Mouse (Mus musculus): ENCODE data around the gene Srrm2. TPM values are rescaled to one million over a fixed set of nuclear protein-coding genes. Genes with fewer than 3 reads are reported as not detected.
A peak's percentile ranks its signal among the peaks of the same experiment; 100 is the strongest.

Gene Srrm2
- total and polyA plus RNA-seq, 2 experiments from 2014 or later = 147 to 384 TPM

DNA sequence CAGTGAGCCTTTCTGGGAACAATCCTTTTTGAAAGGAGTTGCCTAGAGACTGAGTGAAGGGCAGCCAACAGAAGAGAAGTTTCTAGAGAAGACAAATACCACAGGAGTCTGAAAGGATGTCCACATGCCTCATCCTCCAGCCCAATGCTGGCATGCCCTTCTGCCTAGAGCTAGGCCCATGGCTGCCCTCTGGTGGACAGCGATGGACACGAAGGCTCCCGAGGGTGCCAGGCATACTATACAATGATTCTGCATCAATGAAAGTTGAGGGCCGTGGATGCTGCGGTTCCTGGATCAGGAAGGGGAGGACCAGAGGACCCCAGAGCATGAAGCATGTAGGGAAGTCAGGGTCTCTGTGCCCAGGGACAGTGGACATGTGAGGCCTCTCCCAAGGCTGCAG is 63.0 kb downstream of the Srrm2 start:
- H3K9ac ChIP-seq = no peak overlapping the region
- WGBS = 28% methylated on average over 5 of the region's 5 CpGs
- no peak overlapping the region for H3K27ac ChIP-seq (ENCODE audit: low read depth, low read length)
- H3K27me3 ChIP-seq (ENCODE audit: insufficient read depth, low read length) = no peaks in the 10 kb centered on the region
- no peaks in the 10 kb centered on the region for H3K9me3 ChIP-seq (ENCODE audit: low read length)
- H3K4me2 ChIP-seq (ENCODE audit: low read depth) = no peak overlapping the region
- no peak for ATAC-seq
- H3K4me3 ChIP-seq (ENCODE audit: low read depth, low read length) = no peak overlapping the region
- H3K4me1 ChIP-seq (ENCODE audit: insufficient read depth) = no peaks in the 10 kb centered on the region
- DNase-seq = peak; percentile 32
- H3K36me3 ChIP-seq (ENCODE audit: insufficient read depth) = no peaks in the 10 kb centered on the region
- TF ChIP-seq CTCF (IDR thresholded peaks at IDR 0.05; ENCODE audit: low read depth) = peak; percentile 57

DNA sequence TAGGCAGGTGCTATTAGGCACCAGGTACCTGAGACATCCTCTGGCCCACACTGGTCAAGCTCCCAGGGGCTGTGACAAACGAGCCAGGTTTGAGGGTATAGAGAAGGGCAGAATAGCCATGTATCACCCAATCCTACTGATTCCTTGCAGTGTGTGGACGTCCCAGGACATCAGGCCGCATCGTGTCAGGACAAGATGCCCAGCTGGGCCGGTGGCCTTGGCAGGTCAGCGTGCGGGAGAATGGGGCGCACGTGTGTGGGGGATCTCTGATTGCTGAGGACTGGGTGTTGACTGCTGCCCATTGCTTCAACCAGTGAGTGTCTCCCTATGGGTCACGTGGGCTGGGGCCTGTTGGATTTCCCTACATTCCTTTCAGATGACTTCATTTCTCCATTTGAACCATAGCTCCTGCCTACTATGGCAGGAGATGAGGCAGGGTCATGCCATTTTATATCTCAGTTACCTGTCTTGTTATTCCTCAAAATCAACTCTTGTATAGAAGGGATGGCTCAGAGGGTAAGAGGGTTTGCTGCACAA is 64.0 kb downstream of the Srrm2 start:
- no peak for TF ChIP-seq CTCF (IDR thresholded peaks at IDR 0.05; ENCODE audit: low read depth)
- Histone ChIP-seq H3K4me3 (ENCODE audit: low read depth, low read length) (no peak overlapping the region), H3K9me3 (ENCODE audit: low read length) (no peaks in the 10 kb centered on the region), H3K9ac (no peak overlapping the region), H3K4me2 (ENCODE audit: low read depth) (no peak overlapping the region), H3K36me3 (ENCODE audit: insufficient read depth) (no peaks in the 10 kb centered on the region), H3K27me3 (ENCODE audit: insufficient read depth, low read length) (no peaks in the 10 kb centered on the region), H3K4me1 (ENCODE audit: insufficient read depth) (no peaks in the 10 kb centered on the region), H3K27ac (ENCODE audit: low read depth, low read length) (no peak overlapping the region)
- 88% methylated on average over 10 of the region's 10 CpGs for WGBS
- no peak for ATAC-seq
- no peak for DNase-seq

DNA sequence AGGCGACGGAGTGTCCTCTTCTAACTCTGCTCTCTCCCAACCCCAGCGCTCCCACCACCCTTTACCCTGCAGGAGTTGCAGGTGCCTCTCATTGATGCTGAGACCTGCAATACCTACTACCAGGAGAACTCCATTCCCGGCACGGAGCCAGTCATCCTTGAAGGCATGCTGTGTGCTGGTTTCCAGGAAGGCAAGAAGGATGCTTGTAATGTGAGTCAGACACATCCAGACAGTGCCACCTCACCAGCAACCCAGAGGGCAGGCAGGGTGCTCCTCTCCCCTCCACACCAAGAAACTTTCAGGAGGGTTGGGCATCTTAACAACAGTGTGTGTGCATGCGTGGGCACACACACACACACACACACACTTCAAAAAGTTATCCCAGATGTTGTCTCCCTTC is 66.9 kb downstream of the Srrm2 start:
- ATAC-seq = no peak
- no peaks in the 10 kb centered on the region for H3K27me3 ChIP-seq (ENCODE audit: insufficient read depth, low read length)
- no peak overlapping the region for H3K4me3 ChIP-seq (ENCODE audit: low read depth, low read length)
- no peak overlapping the region for H3K27ac ChIP-seq (ENCODE audit: low read depth, low read length)
- H3K9me3 ChIP-seq (ENCODE audit: low read length) = no peaks in the 10 kb centered on the region
- DNase-seq = no peak
- H3K4me2 ChIP-seq (ENCODE audit: low read depth) = no peak overlapping the region
- H3K36me3 ChIP-seq (ENCODE audit: insufficient read depth) = no peaks in the 10 kb centered on the region
- no peaks in the 10 kb centered on the region for H3K4me1 ChIP-seq (ENCODE audit: insufficient read depth)
- TF ChIP-seq CTCF (IDR thresholded peaks at IDR 0.05; ENCODE audit: low read depth) = no peak
- WGBS = 84% methylated on average over 6 of the region's 6 CpGs
- no peak overlapping the region for H3K9ac ChIP-seq

- H3K4me1 ChIP-seq (ENCODE audit: insufficient read depth) = no peaks in the 10 kb centered on the region
- 88% methylated on average over 2 of the region's 2 CpGs for WGBS
- TF ChIP-seq CTCF (IDR thresholded peaks at IDR 0.05; ENCODE audit: low read depth) = no peak
Measured at GRCm38 (mm10) chr17:23857913-23858312, 67.6 kb downstream of the Srrm2 start.

DNA sequence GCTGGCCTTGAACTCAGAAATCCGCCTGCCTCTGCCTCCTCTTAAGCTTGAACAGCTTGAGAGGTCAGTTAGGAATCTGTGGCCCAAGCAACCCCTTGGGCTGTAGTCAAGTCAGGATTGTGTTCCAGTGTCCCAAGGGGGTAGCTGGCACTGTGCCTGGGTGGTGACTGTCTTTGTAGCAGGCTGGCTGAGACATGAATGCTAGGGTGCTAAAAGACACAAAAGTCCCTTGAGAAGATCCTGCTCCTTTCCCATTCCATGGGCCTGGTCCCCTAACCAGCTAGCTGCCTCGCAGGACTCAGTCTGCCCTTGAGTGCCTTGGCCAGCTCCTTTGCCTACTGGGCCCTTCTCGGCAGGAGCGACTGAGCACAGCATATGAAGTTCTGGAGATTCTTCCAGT is 72.6 kb downstream of the Srrm2 start:
- H3K9me3 ChIP-seq (ENCODE audit: low read length) = 0 out of 2 replicates have a peak, but pooled peaks cover 2% of the 10 kb centered on the region
- ATAC-seq (no peak), DNase-seq (no peak)
- no peak overlapping the region for H3K27ac ChIP-seq (ENCODE audit: low read depth, low read length)
- H3K4me1 ChIP-seq (ENCODE audit: insufficient read depth) = no peaks in the 10 kb centered on the region
- no peak overlapping the region for H3K4me3 ChIP-seq (ENCODE audit: low read depth, low read length)
- H3K27me3 ChIP-seq (ENCODE audit: insufficient read depth, low read length) = no peaks in the 10 kb centered on the region
- 91% methylated on average over 4 of the region's 4 CpGs for WGBS
- H3K36me3 ChIP-seq (ENCODE audit: insufficient read depth) = no peaks in the 10 kb centered on the region
- no peak overlapping the region for H3K4me2 ChIP-seq (ENCODE audit: low read depth)
- no peak for TF ChIP-seq CTCF (IDR thresholded peaks at IDR 0.05; ENCODE audit: low read depth)
- H3K9ac ChIP-seq = no peak overlapping the region

More at GRCm38 (mm10) chr17:23857913-23858312, 67.6 kb downstream of the Srrm2 start:
- no peaks in the 10 kb centered on the region for H3K9me3 ChIP-seq (ENCODE audit: low read length)
- no peak overlapping the region for H3K4me2 ChIP-seq (ENCODE audit: low read depth)
- no peak overlapping the region for H3K27ac ChIP-seq (ENCODE audit: low read depth, low read length)
- DNase-seq (no peak), ATAC-seq (no peak)
- H3K36me3 ChIP-seq (ENCODE audit: insufficient read depth) = no peaks in the 10 kb centered on the region
- no peaks in the 10 kb centered on the region for H3K27me3 ChIP-seq (ENCODE audit: insufficient read depth, low read length)
- no peak overlapping the region for H3K4me3 ChIP-seq (ENCODE audit: low read depth, low read length)
- H3K9ac ChIP-seq = no peak overlapping the region

DNA sequence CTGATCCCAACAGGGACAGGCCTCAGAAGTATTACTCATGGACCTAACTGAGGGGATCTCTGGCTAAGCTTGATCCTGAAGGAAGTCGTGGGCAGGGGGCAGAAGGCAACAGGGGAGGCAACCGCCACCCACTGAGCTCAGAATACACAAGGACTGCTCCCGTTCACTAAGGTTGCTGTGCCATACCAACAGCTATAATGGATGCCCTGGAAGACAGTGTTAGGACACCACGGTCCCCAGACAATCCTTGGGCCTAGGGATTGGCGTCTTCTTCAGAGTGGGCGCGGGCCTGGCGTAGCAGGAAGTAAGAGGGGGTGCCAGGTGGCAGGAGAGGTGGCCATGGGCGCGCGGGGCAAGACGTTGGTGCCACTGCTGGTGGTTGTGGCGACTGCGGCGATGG is 77.4 kb downstream of the Srrm2 start, which contains the start of gene Prss21:
Gene Prss21 (plus strand): TSS at position 301 of the 400 bp plus-strand sequence.
- 85% methylated on average over 15 of the region's 15 CpGs for WGBS
- no peaks in the 10 kb centered on the region for H3K4me1 ChIP-seq (ENCODE audit: insufficient read depth)
- no peak for ATAC-seq
- no peaks in the 10 kb centered on the region for H3K36me3 ChIP-seq (ENCODE audit: insufficient read depth)
- no peak for DNase-seq
- H3K4me3 ChIP-seq (ENCODE audit: low read depth, low read length) = no peak within 1 kb of the TSS
- H3K9me3 ChIP-seq (ENCODE audit: low read length) = 0 out of 2 replicates have a peak, but pooled peaks cover 2% of the 10 kb centered on the region
- H3K27ac ChIP-seq (ENCODE audit: low read depth, low read length) = no peak within 1 kb of the TSS
- no peak within 1 kb of the TSS for H3K9ac ChIP-seq
- no peaks in the 10 kb centered on the region for H3K27me3 ChIP-seq (ENCODE audit: insufficient read depth, low read length)
- H3K4me2 ChIP-seq (ENCODE audit: low read depth) = no peak within 1 kb of the TSS
- TF ChIP-seq CTCF (IDR thresholded peaks at IDR 0.05; ENCODE audit: low read depth) = no peak

DNA sequence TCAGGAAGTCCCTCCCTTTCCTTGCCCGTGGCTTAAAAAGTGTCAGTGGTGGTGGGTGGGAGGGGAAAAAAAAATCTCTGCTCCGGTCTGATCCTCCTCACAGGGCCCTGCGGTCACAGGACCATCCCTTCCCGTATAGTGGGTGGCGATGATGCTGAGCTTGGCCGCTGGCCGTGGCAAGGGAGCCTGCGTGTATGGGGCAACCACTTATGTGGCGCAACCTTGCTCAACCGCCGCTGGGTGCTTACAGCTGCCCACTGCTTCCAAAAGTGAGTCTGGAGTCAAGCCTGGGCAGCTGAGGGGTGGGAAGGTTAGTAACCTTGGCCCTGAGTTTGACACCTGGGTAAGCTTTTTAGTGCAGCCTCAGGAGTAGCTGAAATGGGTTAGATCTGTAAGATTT is 78.2 kb downstream of the Srrm2 start:
- 90% methylated on average over 11 of the region's 11 CpGs for WGBS
- Histone ChIP-seq H3K27me3 (ENCODE audit: insufficient read depth, low read length) (no peaks in the 10 kb centered on the region), H3K9me3 (ENCODE audit: low read length) (0 out of 2 replicates have a peak, but pooled peaks cover 2% of the 10 kb centered on the region), H3K9ac (no peak overlapping the region), H3K36me3 (ENCODE audit: insufficient read depth) (no peaks in the 10 kb centered on the region), H3K4me2 (ENCODE audit: low read depth) (no peak overlapping the region), H3K4me3 (ENCODE audit: low read depth, low read length) (no peak overlapping the region), H3K27ac (ENCODE audit: low read depth, low read length) (no peak overlapping the region), H3K4me1 (ENCODE audit: insufficient read depth) (no peaks in the 10 kb centered on the region)
- ATAC-seq (no peak), DNase-seq (no peak)
- TF ChIP-seq CTCF (IDR thresholded peaks at IDR 0.05; ENCODE audit: low read depth) = no peak

Small RNA genes within 50 kb of the gene (microRNA-seq; reads per million reads assigned to microRNA genes)
- gene Mir5125 = 0.39 to 0.85 reads per million in 2 experiments

Other genes with a start within 250 kb of the Srrm2 start
- 16.9 and 18.8 TPM in 2 replicates for gene Zfp213, start 226.3 kb upstream of the Srrm2 start, total RNA-seq (2014; rRNA removed)
- gene Zfp213, start 226.3 kb upstream of the Srrm2 start, polyA plus RNA-seq (2015; fragmentation: Nextera tagmentation; extraction: Ambion mirVana) = 10.7 and 10.9 TPM in 2 replicates
- gene Zfp13, start 191.0 kb upstream of the Srrm2 start, total RNA-seq (2014; rRNA removed) = 43.0 and 47.0 TPM in 2 replicates
- 21.5 and 23.6 TPM in 2 replicates for gene Zfp13, start 191.0 kb upstream of the Srrm2 start, polyA plus RNA-seq (2015; fragmentation: Nextera tagmentation; extraction: Ambion mirVana)
- gene Zscan10, start 189.7 kb upstream of the Srrm2 start, total RNA-seq (2014; rRNA removed) = not detected in 2 replicates
- gene Zscan10, start 189.7 kb upstream of the Srrm2 start, polyA plus RNA-seq (2015; fragmentation: Nextera tagmentation; extraction: Ambion mirVana) = 0.18 and 0.21 TPM in 2 replicates
- 0.31 and 0.48 TPM in 2 replicates for gene Mmp25, start 145.3 kb upstream of the Srrm2 start, total RNA-seq (2014; rRNA removed)
- gene Mmp25, start 145.3 kb upstream of the Srrm2 start, polyA plus RNA-seq (2015; fragmentation: Nextera tagmentation; extraction: Ambion mirVana) = 0.91 and 1.1 TPM in 2 replicates
- gene Bicdl2, start 130.0 kb upstream of the Srrm2 start, total RNA-seq (2014; rRNA removed) = 0.14 TPM in 1 of 2 replicates, not detected in the other
- 0.12 TPM in 1 of 2 replicates, not detected in the other for gene Bicdl2, start 130.0 kb upstream of the Srrm2 start, polyA plus RNA-seq (2015; fragmentation: Nextera tagmentation; extraction: Ambion mirVana)
- gene Hcfc1r1, start 116.9 kb upstream of the Srrm2 start, total RNA-seq (2014; rRNA removed) = 82.3 and 84.6 TPM in 2 replicates
- gene Hcfc1r1, start 116.9 kb upstream of the Srrm2 start, polyA plus RNA-seq (2015; fragmentation: Nextera tagmentation; extraction: Ambion mirVana) = 198 and 215 TPM in 2 replicates
- gene Thoc6, start 116.7 kb upstream of the Srrm2 start, total RNA-seq (2014; rRNA removed) = 14.7 and 18.2 TPM in 2 replicates
- 18.0 and 21.1 TPM in 2 replicates for gene Thoc6, start 116.7 kb upstream of the Srrm2 start, polyA plus RNA-seq (2015; fragmentation: Nextera tagmentation; extraction: Ambion mirVana)
- 1.4 and 3.9 TPM in 2 replicates for gene Tnfrsf12a, start 113.1 kb upstream of the Srrm2 start, total RNA-seq (2014; rRNA removed)
- 2.0 and 3.6 TPM in 2 replicates for gene Tnfrsf12a, start 113.1 kb upstream of the Srrm2 start, polyA plus RNA-seq (2015; fragmentation: Nextera tagmentation; extraction: Ambion mirVana)
- gene Cldn6, start 111.3 kb upstream of the Srrm2 start, total RNA-seq (2014; rRNA removed) = 0.31 and 1.8 TPM in 2 replicates
- 0.39 and 0.76 TPM in 2 replicates for gene Cldn6, start 111.3 kb upstream of the Srrm2 start, polyA plus RNA-seq (2015; fragmentation: Nextera tagmentation; extraction: Ambion mirVana)
- gene Cldn9, start 106.5 kb upstream of the Srrm2 start, total RNA-seq (2014; rRNA removed) = 0.54 TPM in 1 of 2 replicates, not detected in the other
- gene Cldn9, start 106.5 kb upstream of the Srrm2 start, polyA plus RNA-seq (2015; fragmentation: Nextera tagmentation; extraction: Ambion mirVana) = 0.25 and 0.62 TPM in 2 replicates
- gene 1520401A03Rik, start 67.7 kb upstream of the Srrm2 start, total RNA-seq (2014; rRNA removed) = not detected in 2 replicates
- gene 1520401A03Rik, start 67.7 kb upstream of the Srrm2 start, polyA plus RNA-seq (2015; fragmentation: Nextera tagmentation; extraction: Ambion mirVana) = not detected in 2 replicates
- 9.1 and 16.3 TPM in 2 replicates for gene Pkmyt1, start 64.2 kb upstream of the Srrm2 start, total RNA-seq (2014; rRNA removed)
- gene Pkmyt1, start 64.2 kb upstream of the Srrm2 start, polyA plus RNA-seq (2015; fragmentation: Nextera tagmentation; extraction: Ambion mirVana) = 14.1 and 14.5 TPM in 2 replicates
- 51.9 and 54.9 TPM in 2 replicates for gene Paqr4, start 49.7 kb upstream of the Srrm2 start, total RNA-seq (2014; rRNA removed)
- 48.8 and 56.9 TPM in 2 replicates for gene Paqr4, start 49.7 kb upstream of the Srrm2 start, polyA plus RNA-seq (2015; fragmentation: Nextera tagmentation; extraction: Ambion mirVana)
- 0.38 and 0.90 TPM in 2 replicates for gene Kremen2, start 44.7 kb upstream of the Srrm2 start, total RNA-seq (2014; rRNA removed)
- 0.23 and 0.82 TPM in 2 replicates for gene Kremen2, start 44.7 kb upstream of the Srrm2 start, polyA plus RNA-seq (2015; fragmentation: Nextera tagmentation; extraction: Ambion mirVana)
- 167 and 189 TPM in 2 replicates for gene Flywch1, start 18.9 kb upstream of the Srrm2 start, total RNA-seq (2014; rRNA removed)
- gene Flywch1, start 18.9 kb upstream of the Srrm2 start, polyA plus RNA-seq (2015; fragmentation: Nextera tagmentation; extraction: Ambion mirVana) = 117 and 135 TPM in 2 replicates
- gene Flywch2, start 4.5 kb upstream of the Srrm2 start, total RNA-seq (2014; rRNA removed) = 55.0 and 69.2 TPM in 2 replicates
- gene Flywch2, start 4.5 kb upstream of the Srrm2 start, polyA plus RNA-seq (2015; fragmentation: Nextera tagmentation; extraction: Ambion mirVana) = 77.4 and 79.2 TPM in 2 replicates
- gene Elob, start 38.6 kb downstream of the Srrm2 start, total RNA-seq (2014; rRNA removed) = 1,186 and 1,488 TPM in 2 replicates
- 1,394 and 1,814 TPM in 2 replicates for gene Elob, start 38.6 kb downstream of the Srrm2 start, polyA plus RNA-seq (2015; fragmentation: Nextera tagmentation; extraction: Ambion mirVana)
- gene Prss33, start 45.5 kb downstream of the Srrm2 start, total RNA-seq (2014; rRNA removed) = not detected in 2 replicates
- gene Prss33, start 45.5 kb downstream of the Srrm2 start, polyA plus RNA-seq (2015; fragmentation: Nextera tagmentation; extraction: Ambion mirVana) = not detected in 2 replicates
- 0.57 TPM in 1 of 2 replicates, not detected in the other for gene Prss32, start 53.3 kb downstream of the Srrm2 start, total RNA-seq (2014; rRNA removed)
- gene Prss32, start 53.3 kb downstream of the Srrm2 start, polyA plus RNA-seq (2015; fragmentation: Nextera tagmentation; extraction: Ambion mirVana) = 0.20 and 0.30 TPM in 2 replicates
- gene Prss41, start 53.6 kb downstream of the Srrm2 start, total RNA-seq (2014; rRNA removed) = 0.31 and 1.0 TPM in 2 replicates
- 1.0 and 1.3 TPM in 2 replicates for gene Prss41, start 53.6 kb downstream of the Srrm2 start, polyA plus RNA-seq (2015; fragmentation: Nextera tagmentation; extraction: Ambion mirVana)
- gene Prss21, start 77.5 kb downstream of the Srrm2 start, total RNA-seq (2014; rRNA removed) = not detected in 2 replicates
- not detected in 2 replicates for gene Prss21, start 77.5 kb downstream of the Srrm2 start, polyA plus RNA-seq (2015; fragmentation: Nextera tagmentation; extraction: Ambion mirVana)
- gene Dcpp1, start 90.3 kb downstream of the Srrm2 start, total RNA-seq (2014; rRNA removed) = not detected in 2 replicates
- gene Dcpp1, start 90.3 kb downstream of the Srrm2 start, polyA plus RNA-seq (2015; fragmentation: Nextera tagmentation; extraction: Ambion mirVana) = not detected in 2 replicates
- gene Dcpp2, start 90.3 kb downstream of the Srrm2 start, total RNA-seq (2014; rRNA removed) = not detected in 2 replicates
- not detected in 2 replicates for gene Dcpp2, start 90.3 kb downstream of the Srrm2 start, polyA plus RNA-seq (2015; fragmentation: Nextera tagmentation; extraction: Ambion mirVana)
- not detected in 2 replicates for gene Dcpp3, start 126.9 kb downstream of the Srrm2 start, total RNA-seq (2014; rRNA removed)
- not detected in 2 replicates for gene Dcpp3, start 126.9 kb downstream of the Srrm2 start, polyA plus RNA-seq (2015; fragmentation: Nextera tagmentation; extraction: Ambion mirVana)
- not detected in 2 replicates for gene Sbp, start 151.1 kb downstream of the Srrm2 start, total RNA-seq (2014; rRNA removed)
- not detected in 2 replicates for gene Sbp, start 151.1 kb downstream of the Srrm2 start, polyA plus RNA-seq (2015; fragmentation: Nextera tagmentation; extraction: Ambion mirVana)
- gene Sbpl, start 164.7 kb downstream of the Srrm2 start, total RNA-seq (2014; rRNA removed) = not detected in 2 replicates
- not detected in 2 replicates for gene Sbpl, start 164.7 kb downstream of the Srrm2 start, polyA plus RNA-seq (2015; fragmentation: Nextera tagmentation; extraction: Ambion mirVana)
- 0.19 TPM in 1 of 2 replicates, not detected in the other for gene Prss30, start 190.0 kb downstream of the Srrm2 start, total RNA-seq (2014; rRNA removed)
- gene Prss30, start 190.0 kb downstream of the Srrm2 start, polyA plus RNA-seq (2015; fragmentation: Nextera tagmentation; extraction: Ambion mirVana) = 0.13 and 0.53 TPM in 2 replicates
- gene Prss22, start 207.6 kb downstream of the Srrm2 start, total RNA-seq (2014; rRNA removed) = not detected in 2 replicates
- gene Prss22, start 207.6 kb downstream of the Srrm2 start, polyA plus RNA-seq (2015; fragmentation: Nextera tagmentation; extraction: Ambion mirVana) = 0.10 TPM in 1 of 2 replicates, not detected in the other
- gene Prss27, start 247.6 kb downstream of the Srrm2 start, total RNA-seq (2014; rRNA removed) = not detected in 2 replicates
- gene Prss27, start 247.6 kb downstream of the Srrm2 start, polyA plus RNA-seq (2015; fragmentation: Nextera tagmentation; extraction: Ambion mirVana) = not detected in 2 replicates